Mouse (Mus musculus) NIH3T3 (cell line): Measurements from ENCODE around the gene Col25a1.
A peak's percentile ranks its signal among the peaks of the same experiment; 100 is the strongest.

Source experiments
- DNase-seq: peaks from one replicate; pipeline ENCODE4 v3.0.0-alpha.2; 2012; ENCODE audit warnings: low read depth

Gene Col25a1

GRCm38 (mm10) chr3:130161323-130161917, 30.1 kb downstream of the Col25a1 start:
- DNase-seq: no peak

- no peak for DNase-seq
These were observed 35.6 kb downstream of the Col25a1 start for GRCm38 (mm10) chr3:130166875-130167274.

GRCm38 (mm10) chr3:130172764-130173163, 41.5 kb downstream of the Col25a1 start:
- peak; percentile 5 for DNase-seq

- no peak for DNase-seq
These were observed 49.1 kb downstream of the Col25a1 start for GRCm38 (mm10) chr3:130180181-130180940.

GRCm38 (mm10) chr3:130180964-130181590, 49.8 kb downstream of the Col25a1 start:
- DNase-seq: no peak

- no peak for DNase-seq
These were observed 50.3 kb downstream of the Col25a1 start for GRCm38 (mm10) chr3:130181591-130181980.

GRCm38 (mm10) chr3:130182450-130182849, 51.1 kb downstream of the Col25a1 start:
- DNase-seq: no peak

GRCm38 (mm10) chr3:130185111-130185510, 53.8 kb downstream of the Col25a1 start:
- DNase-seq: peak; percentile 4

GRCm38 (mm10) chr3:130187588-130187987, 56.3 kb downstream of the Col25a1 start:
- no peak for DNase-seq

- no peak for DNase-seq
These were observed 62.1 kb downstream of the Col25a1 start for GRCm38 (mm10) chr3:130193450-130193849.

- DNase-seq: no peak
These were observed 83.3 kb downstream of the Col25a1 start for GRCm38 (mm10) chr3:130214631-130215030.

GRCm38 (mm10) chr3:130216141-130216540, 84.8 kb downstream of the Col25a1 start:
- DNase-seq: no peak

- DNase-seq: no peak
These were observed 85.3 kb downstream of the Col25a1 start for GRCm38 (mm10) chr3:130216646-130217045.

- no peak for DNase-seq
These were observed 86.4 kb downstream of the Col25a1 start for GRCm38 (mm10) chr3:130217705-130218104.

GRCm38 (mm10) chr3:130218232-130218728, 87.0 kb downstream of the Col25a1 start:
- DNase-seq: no peak

GRCm38 (mm10) chr3:130220811-130221210, 89.5 kb downstream of the Col25a1 start:
- DNase-seq: no peak

- no peak for DNase-seq
These were observed 96.9 kb downstream of the Col25a1 start for GRCm38 (mm10) chr3:130228186-130228585.

GRCm38 (mm10) chr3:130232944-130233343, 101.6 kb downstream of the Col25a1 start:
- DNase-seq: no peak

GRCm38 (mm10) chr3:130235233-130235632, 103.9 kb downstream of the Col25a1 start:
- DNase-seq: no peak

GRCm38 (mm10) chr3:130236129-130236528, 104.8 kb downstream of the Col25a1 start:
- DNase-seq: no peak

- no peak for DNase-seq
These were observed 106.6 kb downstream of the Col25a1 start for GRCm38 (mm10) chr3:130237852-130238251.

GRCm38 (mm10) chr3:130241924-130242323, 110.6 kb downstream of the Col25a1 start:
- no peak for DNase-seq
